Mouse (Mus musculus): ENCODE data around the gene Narfl. TPM values are rescaled to one million over a fixed set of nuclear protein-coding genes. Genes with fewer than 3 reads are reported as not detected.
"Not testable (repeated sequence)": the region's sequence is repeated elsewhere in the genome, so short reads cannot be mapped to it uniquely, and the experiment has no call there.

Gene Narfl
- total RNA-seq, 4 experiments from 2014 or later = 32.1 to 40.6 (median 37.2) TPM

DNA sequence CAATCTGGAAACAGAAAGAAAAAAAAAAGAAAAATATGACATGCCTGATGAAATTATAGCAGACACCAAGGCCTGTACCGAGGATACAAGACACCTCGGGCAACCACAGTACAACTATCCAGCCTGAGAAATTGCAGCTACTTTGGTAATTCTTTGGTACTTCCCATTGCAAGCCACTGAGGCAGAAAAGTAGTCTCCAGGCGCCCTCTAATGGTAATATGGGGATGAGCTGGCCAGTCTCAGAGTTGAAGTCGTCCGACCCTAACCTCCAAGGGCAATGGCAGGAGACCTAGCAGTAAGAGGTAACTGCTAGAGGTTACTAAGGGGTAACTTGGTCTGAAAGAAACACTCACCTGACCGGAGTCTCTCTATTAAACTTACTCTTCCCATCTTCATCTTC is 27.5 kb downstream of the Narfl start:
- DNase-seq (ENCODE audit: low spot score in 2 of 2) = no peak

DNA sequence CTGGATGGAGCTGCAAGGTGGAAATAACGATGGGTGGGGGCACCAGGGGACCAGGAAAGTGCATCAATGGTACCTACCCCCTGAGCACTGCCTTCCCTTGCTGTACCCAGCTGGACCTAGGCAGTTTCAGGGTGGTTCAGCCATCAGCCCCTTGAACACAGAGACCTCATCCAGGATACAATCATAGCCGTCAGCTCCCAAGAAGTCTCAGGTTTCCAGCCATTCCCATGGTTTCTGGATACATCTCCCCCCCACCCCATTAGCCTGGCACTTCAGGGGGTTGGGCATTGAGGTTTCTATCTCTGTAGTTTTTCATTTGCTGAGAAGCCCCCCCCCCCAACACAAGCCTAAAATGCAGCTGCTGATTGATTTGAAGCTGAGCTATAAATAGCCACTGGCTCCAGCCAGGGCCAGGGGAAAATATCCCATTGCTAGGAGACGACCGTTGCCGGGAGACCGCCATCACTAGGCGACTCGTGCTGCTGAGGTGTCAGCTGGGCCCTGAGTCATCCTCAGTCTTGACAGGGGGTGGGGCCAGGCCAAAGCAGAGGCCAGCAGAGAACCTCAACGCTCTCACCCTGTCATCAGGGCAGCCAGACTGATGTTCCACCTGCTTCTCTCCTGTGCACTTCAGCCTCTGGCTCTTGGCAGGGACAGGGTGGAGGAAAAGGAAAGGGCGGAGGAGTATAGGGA is 29.4 kb downstream of the Narfl start:
- peak in 1 of 2 experiments; percentile 91 for DNase-seq (ENCODE audit: low spot score in 2 of 2)

DNA sequence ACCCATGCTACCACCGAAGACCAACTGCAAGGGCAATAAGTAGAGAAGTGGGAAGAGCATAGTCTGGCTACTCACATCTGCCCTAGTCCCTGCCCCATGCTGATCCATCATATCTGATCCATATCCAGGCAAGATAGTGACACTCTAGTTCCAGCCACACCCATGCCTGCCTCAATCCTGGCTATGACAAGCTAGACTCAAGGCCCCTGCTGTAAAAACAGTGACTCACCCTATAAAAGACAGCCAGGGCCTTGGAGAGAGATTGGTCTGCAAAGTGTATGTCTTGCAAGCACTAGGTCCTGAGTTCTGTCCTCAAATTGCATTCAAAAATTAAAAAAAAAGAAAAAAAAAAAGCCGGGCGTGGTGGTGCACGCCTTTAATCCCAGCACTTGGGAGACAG is 32.9 kb downstream of the Narfl start:
- DNase-seq (ENCODE audit: low spot score in 2 of 2) = no peak

DNA sequence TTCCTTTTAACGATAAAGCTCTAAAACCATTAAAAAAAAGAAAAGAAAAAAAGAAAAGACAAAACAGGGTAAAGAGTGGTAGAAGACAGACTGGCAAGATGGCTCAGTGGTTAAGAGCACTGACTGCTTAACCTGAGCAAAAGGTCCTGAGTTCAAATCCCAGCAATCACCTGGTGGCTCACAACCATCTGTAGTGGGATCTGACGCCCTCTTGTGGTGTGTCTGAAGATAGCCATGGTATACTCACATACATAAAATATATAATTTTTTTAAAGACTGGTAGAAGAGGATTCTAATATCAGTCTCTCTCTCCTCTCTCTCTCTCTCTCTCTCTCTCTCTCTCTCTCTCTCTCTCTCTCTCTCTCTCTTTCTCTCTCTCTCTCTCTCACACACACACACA is 33.9 kb downstream of the Narfl start:
- not testable (repeated sequence) for DNase-seq (ENCODE audit: low spot score in 2 of 2)

DNA sequence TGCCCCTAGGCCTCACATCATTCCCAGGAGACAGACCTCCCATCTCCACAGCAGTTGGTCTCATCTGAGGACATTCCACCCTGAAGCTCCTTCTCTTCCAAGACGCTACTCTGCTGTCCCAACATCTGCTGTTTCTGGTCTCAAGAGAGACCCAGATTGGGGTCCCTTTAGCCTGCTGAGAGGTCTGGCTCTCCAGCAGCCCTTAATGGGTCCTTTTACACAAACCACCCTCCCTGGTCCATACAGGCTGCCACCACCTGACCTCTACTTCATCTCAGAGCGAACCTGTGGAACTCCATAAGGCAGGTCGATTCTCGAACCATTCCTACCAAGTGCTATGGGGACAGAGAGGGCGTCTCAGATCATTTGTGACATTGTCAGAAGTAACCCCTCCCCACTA is 34.5 kb downstream of the Narfl start:
- DNase-seq (ENCODE audit: low spot score in 2 of 2) = no peak

DNA sequence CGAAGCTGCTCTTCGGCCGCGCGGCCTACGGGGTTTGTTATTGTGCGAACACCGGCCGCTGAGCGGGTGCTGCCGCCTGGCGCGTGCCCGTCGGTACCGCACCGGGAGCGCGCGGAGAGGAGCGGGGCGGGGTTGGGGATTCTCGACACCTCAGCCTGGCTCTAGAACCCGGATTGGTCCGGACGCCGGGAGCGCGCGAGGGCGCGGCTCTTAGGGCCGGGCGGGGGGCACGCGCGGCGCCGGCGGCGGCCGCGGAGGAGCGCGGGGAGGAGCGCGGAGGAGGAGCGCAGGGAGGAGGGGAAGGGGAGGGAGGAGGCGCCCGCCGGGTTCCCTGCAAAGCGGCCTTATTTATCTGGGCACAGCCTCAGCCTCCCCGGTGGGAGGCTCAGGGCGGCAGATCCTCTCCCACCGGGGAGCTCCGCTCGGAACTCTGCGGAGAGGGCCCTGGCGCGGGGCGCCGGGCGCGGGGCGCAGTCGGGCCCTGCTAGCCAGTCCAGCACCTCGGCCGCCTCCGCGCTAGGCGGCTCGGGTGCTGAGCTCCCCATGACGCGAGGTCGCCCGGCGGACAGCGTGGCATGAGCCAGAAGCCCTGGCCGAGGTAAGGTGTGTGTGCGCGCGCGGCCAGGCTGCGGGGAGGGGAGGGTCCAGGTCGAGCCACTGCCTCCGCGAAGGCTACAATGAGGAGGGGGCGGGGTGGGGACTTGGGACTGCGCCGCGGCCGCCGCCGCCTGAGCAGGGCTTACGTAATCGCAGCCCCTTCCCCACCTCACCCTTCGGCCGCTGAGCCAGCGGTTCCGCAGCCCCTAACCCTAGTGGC is 35.4 kb downstream of the Narfl start, which contains the start of gene Fbxl16:
TSS of gene Fbxl16 (plus strand) at position 297 of the 817 bp plus-strand sequence.
- peak in 1 of 2 experiments; percentile 92 for DNase-seq (ENCODE audit: low spot score in 2 of 2)

DNA sequence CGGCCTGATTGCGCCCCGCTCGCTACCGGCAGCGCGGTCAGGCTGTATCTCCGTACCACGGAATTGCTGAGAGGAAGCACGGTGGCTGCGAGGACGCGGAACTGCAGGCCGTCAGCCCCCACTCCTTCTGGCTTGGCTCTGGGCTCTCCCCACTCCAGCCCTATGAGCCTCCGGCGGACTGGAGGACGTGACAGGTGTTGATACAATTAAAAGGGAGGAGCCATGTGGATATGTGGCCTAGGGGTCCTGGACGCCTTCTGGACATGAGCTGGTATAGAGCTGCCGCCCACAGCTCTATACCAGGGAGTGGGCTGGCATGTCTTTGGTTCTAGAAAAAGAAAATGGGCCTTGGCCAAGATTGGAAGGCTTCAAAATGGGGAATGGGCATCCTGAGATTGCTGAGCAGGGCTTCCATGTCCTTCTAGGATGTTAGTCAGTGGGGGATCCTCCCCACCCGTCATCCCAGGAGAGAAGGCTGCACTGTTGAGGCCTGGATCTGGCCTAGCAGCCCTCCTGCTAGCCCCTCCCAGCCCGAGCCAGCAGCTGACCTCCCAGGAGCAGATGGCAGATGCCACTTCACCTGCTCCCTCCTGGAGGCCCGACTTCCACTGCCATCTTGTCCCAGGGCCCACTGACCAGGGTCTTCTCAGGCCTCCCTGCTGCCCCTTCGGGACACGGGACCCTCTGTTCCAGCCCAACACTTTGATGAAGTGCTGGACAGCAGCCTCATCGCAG is 36.2 kb downstream of the Narfl start:
- DNase-seq (ENCODE audit: low spot score in 2 of 2) = no peak

DNA sequence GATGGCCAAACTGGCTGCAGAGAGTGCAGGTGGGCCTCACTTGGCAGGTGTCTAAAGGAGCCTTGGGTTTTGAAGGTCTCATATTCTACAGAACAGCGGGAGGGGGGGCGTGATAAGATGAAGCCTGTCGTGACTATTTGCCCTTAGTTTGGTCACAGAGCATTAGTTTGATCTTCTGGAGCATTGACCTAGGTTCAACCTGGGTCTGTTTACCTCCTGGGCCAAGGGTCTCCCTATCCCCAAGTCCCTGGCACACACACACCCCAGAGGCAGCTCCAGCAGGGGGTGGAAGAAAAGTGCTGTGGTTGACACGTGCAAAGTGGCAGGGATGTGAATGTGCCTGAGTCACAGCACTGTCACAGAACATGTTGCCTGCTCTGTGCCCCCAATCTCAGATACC is 37.3 kb downstream of the Narfl start:
- DNase-seq (ENCODE audit: low spot score in 2 of 2) = no peak

DNA sequence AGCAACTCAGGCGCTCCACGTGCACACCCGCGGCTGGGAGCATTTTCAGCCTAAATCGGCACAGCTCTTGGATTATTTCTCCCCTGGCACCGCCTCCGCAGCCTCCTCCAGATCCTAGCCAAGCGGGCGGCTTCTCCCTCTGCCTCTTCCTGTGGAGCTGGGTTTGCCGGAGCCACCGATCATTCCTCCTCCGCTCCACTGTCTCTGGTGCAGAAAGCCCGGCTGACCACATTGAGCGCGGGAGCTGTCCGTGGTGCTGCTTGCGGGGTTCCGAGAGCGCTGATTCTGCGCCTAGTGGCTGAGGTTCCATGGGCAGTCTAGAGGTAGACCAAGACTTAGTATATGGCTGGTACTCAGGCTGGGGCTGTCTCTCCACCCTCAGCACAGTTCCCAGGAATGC is 39.9 kb downstream of the Narfl start:
- peak; percentile 69 to 89 for DNase-seq (ENCODE audit: low spot score in 2 of 2)

DNA sequence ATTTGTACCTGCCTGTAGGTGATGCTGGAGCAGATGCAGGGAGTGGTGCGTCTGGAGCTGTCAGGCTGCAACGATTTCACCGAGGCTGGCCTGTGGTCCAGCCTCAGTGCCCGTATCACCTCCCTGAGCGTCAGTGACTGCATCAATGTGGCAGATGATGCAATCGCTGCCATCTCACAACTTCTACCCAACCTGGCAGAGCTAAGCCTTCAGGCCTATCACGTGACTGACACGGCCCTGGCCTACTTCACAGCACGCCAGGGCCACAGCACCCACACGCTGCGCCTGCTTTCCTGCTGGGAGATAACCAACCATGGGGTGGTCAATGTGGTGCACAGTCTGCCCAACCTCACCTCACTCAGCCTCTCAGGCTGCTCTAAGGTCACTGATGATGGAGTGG is 44.1 kb downstream of the Narfl start:
- DNase-seq (ENCODE audit: low spot score in 2 of 2) = no peak

DNA sequence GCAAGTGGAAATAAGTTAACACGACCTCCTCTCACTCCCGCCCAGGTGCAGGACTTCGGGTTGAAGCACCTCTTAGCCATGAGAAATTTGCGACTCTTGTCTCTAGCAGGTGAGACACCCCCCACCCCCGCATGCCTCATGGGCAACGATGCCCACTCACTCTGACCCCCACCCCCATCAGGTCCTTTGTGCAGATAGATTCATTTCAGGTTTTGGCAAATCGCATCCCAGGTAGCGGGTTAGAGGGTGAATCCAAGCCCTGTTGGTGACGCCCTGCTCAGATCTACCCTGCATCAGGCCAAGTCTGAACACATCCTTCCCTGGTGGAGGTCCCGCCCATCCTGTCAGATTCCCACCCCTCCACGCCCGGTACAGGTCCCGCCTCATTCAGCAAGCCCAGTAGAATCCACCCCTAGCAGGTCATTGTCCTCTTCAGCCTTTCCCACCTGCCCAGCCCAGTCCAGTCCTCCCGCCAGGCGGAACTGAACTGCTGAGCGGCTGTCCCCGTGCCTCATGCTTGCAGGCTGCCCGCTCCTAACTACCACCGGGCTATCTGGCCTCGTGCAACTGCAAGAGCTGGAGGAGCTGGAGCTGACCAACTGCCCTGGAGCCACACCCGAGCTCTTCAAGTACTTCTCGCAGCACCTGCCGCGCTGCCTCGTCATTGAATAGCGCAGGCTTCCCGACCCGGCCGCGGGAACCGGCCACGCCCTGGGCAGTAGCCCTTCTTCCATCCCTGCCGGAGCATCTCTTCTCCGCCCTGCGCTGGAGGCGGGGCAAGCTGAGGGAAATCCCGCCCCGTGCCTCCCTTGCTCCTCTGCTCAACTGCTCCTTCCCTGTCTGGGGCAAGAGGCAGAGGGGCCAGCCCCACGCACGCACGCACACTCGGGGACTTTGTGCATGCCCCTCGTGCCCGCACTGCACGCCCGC is 45.5 kb downstream of the Narfl start:
- no peak for DNase-seq (ENCODE audit: low spot score in 2 of 2)

DNA sequence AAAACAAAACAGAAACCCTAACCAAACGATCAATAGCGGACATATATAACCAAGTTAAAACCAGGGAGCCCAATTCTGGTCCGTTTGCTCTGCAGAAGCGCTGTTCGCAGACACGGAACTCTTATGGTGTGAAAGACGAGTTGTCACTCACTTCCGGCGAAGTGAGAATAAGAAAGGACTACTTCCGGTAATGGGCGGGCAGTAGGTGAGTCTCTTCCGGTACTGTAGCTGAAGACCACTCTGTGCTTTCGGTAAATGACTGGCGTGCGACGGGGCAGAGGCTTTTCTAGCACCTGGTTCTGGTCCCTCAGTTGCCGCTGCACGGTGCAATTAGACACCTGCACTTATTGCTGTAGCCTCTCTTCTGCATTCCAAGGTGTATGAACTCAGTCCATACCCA is 49.9 kb downstream of the Narfl start, which contains the start of gene Wdr24:
TSS of gene Wdr24 (plus strand) at position 176 of the 400 bp plus-strand sequence.
- peak in 1 of 2 experiments; percentile 73 for DNase-seq (ENCODE audit: low spot score in 2 of 2)

DNA sequence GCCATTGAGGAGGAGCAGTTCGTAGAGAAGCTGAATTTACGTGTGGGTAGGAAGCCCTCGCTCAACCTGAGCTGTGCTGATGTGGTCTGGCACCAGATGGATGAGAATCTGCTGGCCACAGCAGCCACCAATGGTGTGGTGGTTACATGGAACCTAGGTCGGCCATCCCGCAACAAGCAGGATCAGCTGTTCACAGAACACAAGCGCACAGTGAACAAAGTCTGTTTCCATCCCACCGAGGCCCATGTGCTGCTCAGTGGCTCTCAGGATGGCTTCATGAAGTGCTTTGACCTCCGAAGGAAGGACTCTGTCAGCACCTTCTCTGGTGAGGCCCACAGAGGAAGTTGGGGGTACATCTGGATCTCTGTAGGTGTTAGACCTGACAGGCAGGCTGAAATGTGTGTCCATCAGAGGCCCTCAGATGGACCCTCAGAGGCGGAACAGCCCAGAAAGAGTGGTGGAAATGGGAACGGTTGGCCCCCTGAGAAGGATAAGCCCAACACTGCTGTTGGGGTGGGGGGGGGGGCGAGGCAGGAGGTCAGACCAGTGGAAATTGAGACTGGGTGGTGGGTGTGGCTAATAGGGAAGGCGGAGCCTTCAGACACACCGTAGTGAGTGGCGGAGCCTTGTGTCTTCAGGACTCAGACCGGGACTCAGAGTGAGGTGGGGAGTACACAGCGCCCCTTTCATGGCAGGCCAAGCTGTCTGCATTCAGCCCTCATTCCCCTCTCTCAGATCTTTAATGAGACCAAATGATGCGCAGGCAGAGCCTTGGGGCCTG is 51.0 kb downstream of the Narfl start:
- no peak for DNase-seq (ENCODE audit: low spot score in 2 of 2)

DNA sequence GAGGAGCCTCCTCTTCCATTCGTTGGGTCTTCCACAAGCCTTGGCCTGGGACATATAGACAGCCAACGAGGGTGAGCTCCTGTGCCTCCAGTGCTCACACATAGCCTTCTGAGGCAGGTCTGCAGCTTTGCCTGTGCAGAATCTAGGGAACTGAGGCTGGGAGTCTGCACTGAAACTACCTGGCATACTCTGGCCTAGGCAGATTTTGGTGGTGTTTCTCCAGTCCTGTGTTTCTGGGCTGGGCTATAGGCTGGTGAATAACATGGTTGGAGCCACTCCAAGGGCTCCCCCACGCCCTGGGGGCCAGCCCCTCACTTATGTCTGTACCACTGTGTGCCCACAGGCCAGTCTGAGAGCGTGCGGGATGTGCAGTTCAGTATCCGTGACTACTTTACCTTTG is 51.7 kb downstream of the Narfl start:
- no peak for DNase-seq (ENCODE audit: low spot score in 2 of 2)

DNA sequence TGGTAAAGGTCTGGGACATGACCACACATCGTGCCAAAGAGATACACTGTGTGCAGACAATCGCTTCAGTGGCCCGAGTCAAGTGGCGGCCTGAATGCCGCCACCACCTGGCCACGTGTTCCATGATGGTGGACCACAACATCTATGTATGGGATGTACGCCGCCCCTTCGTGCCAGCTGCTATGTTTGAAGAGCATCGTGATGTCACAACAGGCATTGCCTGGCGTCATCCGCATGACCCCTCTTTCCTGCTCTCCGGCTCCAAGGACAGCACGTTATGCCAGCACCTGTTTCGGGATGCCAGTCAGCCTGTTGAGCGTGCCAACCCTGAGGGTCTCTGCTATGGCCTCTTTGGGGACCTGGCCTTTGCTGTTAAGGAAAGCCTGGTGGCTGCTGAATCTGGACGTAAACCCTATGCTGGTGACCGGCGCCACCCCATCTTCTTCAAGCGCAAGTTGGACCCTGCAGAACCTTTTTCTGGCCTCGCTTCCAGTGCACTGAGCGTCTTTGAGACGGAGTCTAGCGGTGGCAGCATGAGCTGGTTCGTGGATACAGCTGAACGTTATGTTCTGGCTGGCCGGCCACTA is 52.5 kb downstream of the Narfl start:
- DNase-seq (ENCODE audit: low spot score in 2 of 2) = no peak

DNA sequence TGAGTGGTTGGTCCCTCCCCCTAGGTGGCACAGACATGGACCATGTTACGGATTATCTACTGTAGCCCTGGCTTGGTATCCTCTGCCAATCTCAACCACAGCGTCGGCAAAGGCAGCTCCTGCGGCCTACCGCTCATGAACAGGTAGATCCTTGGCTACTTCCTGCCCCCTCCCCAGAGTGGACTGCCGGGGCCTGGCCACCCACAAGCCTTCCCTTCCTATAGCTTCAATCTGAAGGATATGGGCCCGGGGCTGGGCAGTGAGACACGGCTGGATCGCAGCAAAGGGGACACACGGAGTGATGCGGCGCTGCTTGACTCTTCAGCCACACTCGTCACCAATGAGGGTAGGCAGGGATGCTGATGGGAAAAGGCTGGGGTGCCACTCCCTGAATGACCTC is 53.4 kb downstream of the Narfl start:
- no peak for DNase-seq (ENCODE audit: low spot score in 2 of 2)

DNA sequence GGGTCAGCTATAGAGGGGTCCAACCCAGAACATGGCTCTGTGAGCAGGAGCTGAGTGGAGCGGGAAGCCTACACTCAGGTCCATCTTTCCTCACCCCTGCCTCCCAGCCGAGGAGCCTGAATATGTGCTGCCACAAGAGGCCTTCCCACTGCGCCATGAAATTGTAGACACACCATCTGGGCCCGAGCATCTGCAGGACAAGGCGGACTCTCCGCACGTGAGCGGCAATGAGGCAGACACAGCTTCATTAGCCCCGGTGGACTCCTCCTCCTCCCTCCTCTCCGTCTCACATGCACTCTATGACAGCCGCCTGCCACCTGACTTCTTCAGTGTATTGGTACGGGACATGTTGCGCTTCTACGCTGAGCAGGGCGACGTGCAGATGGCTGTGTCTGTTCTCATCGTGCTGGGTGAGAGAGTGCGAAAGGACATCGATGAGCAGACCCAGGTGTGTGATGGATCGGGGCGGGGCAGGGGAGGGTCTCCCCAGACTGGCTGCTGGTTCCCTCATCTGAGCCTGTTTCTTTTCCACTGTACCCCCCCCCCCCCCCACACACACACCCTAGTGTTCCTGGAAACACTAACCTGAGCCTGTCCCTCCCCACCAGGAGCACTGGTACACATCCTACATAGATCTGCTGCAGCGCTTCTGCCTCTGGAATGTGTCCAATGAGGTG is 54.1 kb downstream of the Narfl start:
- DNase-seq (ENCODE audit: low spot score in 2 of 2) = no peak

DNA sequence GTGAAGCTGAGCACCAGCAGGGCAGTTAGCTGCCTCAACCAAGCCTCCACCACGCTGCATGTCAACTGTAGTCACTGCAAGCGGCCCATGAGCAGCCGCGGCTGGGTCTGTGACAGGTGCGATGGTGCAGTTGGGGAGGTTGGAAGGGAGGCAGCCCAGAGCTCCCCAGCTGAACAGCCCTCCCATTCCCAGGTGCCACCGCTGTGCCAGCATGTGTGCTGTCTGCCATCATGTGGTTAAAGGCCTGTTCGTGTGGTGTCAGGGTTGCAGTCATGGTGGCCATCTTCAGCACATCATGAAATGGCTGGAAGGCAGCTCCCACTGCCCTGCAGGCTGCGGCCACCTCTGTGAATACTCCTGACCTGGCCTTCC is 54.6 kb downstream of the Narfl start:
- DNase-seq (ENCODE audit: low spot score in 2 of 2) = no peak
